Mouse (Mus musculus): ENCODE data around the gene Bmp2k.
"Not testable (repeated sequence)": the region's sequence is repeated elsewhere in the genome, so short reads cannot be mapped to it uniquely, and the experiment has no call there.

Bmp2k gene

DNA sequence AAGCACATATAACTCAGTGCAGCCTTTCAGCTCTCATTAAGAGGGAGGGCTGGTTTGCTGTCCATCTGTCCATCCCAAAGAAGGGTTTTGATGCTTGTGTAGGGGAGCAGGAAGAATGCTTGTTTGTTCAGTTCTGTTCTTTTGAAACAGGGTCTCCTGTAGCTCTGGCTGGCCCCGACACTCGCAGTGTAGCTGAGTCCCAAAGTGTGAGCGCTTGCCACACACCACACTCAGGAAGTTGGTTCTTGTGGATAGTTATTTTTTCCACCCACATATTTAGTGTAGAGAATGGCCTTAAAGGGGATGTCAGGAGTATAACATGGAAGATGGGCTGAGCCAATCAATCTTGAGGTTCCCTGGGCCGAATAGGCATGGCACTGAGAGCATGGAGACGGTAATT, 4.1 kb downstream of the Bmp2k start:
- no peak for DNase-seq (ENCODE audit: low read depth, low spot score)

DNA sequence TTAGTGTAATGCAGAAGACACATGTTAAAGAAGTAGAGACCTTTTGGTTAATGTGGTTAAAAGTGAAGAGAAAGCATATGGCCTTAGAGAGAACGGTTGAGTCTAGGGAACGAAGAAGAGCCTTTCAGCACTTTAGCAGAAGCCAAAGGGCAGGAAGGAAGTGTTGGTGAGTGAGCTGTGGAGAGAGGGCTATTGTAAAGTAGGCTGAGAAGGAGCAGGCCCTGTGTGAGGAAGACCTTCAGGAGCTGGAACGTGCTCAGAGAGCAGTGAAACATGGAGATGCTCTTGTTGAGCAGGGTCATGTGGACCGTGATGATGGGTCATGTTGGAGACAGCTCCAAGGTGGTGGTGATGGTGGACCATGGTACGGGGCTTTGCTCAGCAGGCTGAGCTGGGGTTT, 4.8 kb downstream of the Bmp2k start:
- no peak for DNase-seq (ENCODE audit: low read depth, low spot score)

DNA sequence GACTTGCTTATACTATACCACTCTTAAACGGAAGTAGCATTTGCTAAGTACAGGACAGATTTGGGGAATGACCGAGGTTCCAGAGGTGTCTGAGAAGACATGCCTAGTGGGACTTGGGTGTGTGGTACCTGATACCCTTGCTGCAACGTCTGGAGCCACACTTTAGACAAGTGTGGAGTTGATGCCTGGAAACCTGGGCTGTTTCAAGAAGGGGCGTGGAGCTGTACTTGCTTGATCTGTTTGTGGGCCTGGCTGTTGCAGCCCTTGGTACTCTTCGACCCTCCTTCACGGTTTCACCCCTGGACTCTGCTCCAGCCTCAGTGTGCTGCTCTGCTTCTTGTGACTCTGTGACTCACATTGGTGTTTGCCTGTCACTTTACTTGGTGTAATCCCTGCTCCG, 5.4 kb downstream of the Bmp2k start:
- no peak for DNase-seq (ENCODE audit: low read depth, low spot score)

DNA sequence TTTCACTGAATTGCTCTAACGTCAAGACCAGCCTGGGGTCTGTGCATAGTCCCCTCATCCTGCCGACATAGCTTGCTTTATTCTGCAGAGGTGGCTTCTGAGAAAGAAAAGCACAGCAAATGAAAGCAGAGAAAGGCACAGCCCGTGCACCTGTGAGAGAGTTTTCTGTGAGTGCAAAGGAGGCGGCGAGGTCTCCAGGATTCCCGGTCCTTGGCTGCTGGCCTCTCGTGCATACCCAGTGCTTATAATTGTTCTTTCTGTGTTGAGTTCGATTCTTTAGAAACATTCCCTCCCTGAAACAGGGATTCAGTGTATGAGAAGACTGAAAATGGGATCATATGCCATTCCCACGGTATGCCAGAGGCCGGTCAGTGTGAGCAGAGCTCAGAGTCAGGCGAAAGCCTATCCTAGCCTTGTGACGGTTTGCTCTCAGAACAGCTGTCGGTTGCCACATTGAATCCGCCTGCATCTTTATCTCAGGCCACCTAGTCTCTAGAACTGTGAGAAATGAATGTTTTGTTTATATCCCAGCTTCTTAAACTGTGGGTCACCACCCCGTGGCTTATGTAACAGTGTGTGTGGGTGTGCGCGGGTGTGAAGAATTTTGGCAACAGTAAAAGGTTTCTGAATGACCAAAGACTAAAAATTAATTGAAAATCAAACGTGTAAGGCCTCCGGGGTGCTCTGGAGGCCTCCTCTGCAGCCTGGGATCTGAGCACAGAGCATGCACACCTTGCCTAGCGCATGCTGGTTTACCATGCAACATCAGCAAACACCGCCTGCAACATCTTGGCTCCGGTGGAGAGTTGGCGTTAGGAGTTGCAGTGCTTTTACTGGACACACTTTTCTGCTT, 6.9 kb downstream of the Bmp2k start:
- DNase-seq (ENCODE audit: low read depth, low spot score): no peak

DNA sequence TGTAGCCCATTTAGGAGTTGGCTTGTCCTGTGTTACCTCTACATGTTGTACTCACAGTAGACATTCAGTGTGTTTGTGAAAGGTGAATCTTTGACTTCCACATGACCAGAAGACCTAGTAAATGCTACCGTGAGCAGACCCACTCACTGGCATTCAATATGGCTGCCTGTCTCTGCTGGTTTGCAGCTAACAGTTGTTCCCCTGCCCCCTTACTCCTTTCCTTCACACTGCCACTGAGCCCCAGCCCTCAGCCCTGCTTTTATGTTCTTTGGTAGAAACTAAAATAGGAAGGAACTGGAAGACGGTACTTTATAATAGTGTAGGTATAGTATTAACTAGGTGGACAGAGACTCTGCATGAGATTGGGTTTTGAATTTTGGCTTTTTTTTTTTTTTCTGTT, 8.4 kb downstream of the Bmp2k start:
- DNase-seq (ENCODE audit: low read depth, low spot score): no peak

DNA sequence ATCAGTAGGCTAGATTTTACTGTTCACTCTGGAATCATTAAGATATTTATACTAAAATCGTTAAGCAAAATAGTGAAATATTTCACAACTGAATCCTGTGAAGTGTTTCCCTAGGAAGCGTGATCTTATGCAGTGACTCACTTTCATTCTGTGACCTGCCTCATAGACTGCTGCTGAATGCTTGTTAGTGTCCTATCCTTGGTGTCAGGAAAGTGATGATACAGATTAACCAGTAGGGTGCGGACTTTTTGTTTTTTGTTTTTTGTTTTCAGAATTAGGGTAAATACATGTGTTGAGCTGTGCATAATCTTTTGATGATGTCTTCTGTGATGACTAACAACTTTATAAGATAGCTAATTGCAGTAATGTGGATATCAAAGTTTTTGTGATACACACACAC, 9.4 kb downstream of the Bmp2k start:
- no peak for DNase-seq (ENCODE audit: low read depth, low spot score)

DNA sequence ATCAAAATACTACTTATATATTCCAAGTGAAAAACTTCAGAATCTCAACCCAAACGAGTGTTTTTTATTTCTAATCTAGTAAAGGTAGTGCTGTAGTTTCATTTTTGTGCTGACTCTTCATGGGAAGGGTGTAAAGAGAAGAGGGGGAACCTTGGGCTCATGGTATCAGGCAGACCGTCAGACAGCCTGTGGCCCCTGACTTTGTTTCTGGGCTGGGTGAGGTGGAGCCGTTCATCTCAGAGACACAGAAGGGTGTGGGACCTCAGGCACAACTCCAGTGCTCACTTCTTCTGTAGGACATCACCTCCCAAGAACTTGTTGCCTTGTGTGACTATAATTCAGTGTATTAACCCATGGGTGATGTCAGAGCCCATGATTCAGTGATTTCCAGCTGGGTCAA, 10.0 kb downstream of the Bmp2k start:
- no peak for DNase-seq (ENCODE audit: low read depth, low spot score)

DNA sequence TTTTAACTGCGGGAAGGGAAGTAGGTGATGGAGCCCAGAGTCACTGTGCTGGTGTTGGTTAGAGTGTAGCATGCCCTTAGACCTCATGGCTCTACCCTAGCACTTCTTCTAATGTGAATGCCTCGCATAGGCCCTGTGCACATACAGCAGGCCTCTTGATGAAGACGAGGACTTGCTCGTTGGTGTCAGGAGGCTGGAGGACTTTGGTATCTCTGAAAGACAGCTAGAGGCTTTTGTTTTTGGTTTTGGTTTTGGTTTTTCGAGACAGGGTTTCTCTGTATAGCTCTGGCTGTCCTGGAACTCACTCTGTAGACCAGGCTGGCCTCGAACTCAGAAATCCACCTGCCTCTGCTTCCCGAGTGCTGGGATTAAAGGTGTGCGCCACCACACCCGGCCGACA, 11.7 kb downstream of the Bmp2k start:
- DNase-seq (ENCODE audit: low read depth, low spot score): not testable (repeated sequence)

DNA sequence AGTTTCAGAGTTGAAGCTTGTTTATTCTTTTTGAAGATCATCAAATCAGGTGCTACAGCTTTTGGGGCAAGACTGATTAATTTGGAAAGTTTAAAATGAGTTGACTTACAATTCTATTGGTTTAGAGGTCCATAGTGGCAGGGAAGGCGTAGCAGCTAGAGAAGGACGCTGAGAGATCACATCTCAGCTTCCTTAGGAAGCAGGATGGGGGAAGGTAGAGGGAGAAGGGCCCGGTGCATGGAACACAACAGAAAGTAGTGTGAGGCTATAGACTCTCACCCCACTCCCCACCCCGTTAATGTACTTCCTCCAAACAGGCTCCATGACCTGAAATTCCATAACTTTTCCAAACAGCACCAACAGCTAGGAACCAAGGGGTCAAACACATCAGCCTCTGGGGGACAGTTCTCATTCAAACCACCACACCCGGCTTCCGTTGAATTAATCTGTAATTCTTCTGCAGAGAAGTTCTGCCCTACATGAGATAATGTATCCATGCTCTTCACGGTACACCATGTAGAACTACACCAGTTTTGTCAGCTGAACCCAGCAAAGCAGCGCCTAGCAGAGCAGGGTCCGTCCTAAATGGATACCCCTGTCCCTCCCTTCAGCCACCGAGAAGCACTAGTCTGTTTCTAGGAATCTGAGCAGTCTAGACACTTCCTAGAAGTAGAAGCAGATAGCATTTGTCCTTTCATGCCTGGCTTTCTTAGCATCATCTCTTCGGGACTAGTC, 12.3 kb downstream of the Bmp2k start:
- no peak for DNase-seq (ENCODE audit: low read depth, low spot score)

DNA sequence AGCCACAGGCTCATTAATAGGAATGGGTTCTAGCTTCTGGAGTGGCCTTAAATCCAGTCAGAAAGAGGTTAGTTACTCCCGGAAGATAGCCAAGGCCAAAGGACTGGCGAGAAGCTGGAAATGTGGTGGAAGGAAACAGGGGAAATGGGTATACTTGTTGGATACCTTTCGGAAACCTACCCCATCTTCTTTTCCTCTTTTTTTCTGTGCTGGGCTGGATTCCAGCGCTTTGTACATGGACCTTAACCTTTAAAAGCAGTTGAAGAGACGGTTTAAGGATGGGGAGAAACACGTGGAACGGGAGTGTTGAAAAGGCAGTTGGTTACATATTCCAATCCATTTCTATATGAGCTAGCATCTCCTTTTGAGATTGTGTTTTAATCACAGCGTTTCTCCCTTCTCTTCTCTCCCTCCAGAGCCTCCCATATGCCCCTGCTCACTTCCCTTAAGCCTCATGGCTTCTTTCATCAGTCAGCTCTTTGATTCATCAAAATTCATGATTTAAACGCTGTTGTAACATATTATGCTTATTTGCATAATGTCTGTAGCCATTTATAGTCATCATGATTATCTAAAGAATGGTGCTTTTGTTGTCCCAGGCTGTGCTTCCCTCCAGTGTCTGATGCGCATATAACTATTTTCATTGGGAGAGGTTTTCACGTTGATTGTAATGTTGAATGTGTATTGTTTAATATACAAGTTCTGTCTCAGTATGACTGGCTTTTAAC, 18.5 kb downstream of the Bmp2k start:
- DNase-seq (ENCODE audit: low read depth, low spot score): no peak

DNA sequence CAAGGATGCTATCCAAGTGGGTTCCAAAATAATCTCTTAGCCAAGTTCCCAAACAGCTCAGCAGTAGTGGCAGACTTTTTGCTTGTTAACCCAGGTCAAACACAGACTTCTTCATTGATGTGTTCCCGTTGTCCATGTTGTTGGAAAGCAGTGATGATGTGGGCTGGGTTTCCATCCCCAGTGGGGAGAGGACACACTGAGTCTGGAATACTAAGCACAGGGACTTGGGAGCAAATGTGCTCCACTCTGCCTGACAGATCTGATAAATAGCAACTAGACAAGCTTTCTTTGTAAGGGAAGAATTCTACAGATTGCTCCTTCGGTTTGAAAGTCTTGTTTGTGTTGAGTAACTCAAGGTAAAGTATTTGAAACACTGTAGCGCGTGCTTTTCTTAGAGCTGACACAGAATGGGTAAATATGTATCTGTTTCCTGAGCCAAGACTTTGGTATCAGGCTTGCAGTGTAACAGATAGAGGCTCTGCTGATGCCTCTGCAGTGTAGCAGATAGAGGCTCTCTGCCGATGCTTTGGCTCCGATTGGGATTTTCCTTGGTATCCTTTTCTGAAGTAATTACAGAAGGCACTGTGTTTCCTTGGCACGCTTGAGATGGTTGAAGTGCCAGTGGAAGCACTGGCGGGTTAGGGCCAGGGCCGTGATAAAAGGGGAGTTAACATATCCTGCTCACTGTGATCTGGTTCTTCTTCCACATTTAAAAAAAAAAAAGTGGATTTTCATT, 19.5 kb downstream of the Bmp2k start:
- peak; percentile 47 for DNase-seq (ENCODE audit: low read depth, low spot score)

DNA sequence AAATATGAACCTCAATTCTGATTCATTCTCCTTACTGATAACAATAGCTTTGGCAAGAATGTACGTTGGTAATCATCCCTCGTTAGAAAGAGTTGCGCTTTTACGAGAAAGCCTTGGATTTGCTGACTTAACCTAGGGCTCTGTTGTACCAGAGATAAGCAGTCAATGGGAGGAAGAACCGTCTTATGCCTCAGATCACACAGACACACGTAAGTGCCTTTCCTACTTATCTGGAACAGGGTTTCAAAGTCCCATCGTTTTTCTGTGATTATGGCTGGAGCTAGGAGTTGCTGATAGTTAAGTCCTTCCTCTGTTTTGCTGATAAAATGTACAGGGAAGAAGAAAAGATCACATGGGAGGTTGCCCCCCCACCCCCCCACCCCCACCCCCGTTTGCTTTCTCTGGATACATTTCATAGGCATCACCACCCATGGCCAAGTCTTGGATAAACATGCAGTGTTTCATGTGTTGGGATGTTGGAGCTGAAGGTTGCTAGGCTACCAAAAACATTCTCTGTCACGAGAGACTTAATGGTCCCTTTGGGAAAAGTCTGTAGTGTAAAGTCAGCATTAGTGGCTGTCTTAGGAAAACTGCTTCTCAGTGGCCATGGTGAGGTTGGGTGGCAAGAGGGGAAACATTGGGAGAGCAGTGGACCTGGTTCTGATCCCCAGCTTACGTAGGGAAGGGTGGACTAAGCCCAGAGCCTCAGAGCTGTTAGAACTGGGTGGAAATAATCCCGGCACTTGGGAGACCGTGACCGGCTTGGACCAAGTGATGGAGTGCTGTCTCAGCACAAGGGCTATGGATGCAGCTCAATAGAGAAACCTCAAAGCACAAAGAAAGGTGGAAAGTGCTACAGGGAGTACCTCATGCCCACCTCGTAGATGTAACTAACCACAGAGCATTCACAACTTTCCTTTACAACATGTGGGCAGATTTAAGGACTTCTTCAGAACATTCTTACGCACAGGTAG, 25.1 kb downstream of the Bmp2k start:
- DNase-seq (ENCODE audit: low read depth, low spot score): no peak

DNA sequence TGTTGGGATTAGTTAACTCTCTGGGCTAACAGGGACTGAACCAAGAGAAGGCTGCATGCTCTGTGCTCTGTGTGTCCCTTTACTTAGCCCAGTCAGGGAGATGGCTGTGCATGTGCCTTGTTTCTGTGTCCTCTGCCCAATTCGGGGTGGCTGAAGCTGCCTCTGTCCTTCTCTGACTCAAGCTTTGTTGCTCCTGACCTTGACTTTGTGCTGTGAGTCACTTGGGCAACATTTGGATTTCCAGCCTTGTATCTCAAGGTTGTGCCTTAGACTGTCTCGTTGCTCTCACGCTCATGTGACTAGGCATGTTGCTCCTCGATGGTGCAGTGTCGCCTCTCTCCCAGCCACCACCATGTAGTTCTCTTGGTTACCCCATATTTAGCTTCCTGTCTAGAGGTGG, 27.3 kb downstream of the Bmp2k start:
- DNase-seq (ENCODE audit: low read depth, low spot score): no peak

DNA sequence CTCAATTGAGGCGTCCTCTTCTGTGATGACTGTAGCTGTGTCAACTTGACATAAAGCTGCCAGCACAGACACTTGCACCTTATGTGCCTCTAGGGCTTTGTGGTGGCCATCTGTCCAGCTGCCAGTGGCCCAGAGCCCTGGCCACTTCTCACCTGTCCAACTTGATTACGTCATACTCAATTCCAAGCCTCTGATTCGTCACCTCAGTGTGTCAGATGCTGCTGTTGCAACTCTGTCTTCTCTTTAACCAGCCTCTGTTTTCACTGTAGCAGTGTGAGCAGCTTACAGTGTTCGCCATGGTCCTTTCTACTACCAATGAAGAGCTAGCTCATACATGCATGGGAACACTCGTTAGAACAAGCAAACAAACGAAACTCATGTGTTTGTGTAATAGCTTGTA, 28.2 kb downstream of the Bmp2k start:
- DNase-seq (ENCODE audit: low read depth, low spot score): no peak

DNA sequence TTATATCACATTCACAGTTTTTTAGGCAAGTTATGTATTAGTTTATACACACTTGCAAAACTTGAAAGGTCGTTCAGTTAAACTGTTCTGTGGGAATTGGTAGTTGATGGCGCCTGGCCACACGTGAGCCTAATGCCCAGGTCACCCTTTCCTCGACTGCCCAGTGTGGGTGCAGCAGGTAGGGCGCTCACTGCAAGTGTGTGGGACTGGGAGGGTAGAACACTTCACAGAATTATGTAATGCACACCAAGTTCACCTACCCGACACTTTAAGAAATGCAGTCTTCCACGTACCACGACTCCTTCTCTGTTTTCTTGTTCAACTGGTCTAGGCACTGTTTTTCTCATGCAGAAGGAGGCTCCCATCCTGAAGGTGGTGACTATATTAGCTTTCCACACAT, 30.5 kb downstream of the Bmp2k start:
- DNase-seq (ENCODE audit: low read depth, low spot score): no peak

DNA sequence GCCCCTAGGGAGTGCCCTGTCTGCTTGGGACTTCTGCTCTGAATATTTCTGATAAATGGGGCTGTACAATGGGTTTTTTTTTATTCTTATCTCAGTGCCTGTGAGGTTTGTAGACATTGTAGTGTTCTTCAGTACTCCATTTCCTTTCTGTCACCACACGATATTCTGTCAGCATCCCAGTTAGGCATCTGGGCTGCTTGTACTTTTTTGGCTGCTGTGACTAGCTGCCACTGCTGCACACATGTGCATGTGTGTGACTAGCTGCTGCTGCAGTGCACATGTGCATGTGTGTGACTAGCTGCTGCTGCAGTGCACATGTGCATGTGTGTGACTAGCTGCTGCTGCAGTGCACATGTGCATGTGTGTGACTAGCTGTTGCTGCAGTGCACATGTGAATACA, 31.4 kb downstream of the Bmp2k start:
- not testable (repeated sequence) for DNase-seq (ENCODE audit: low read depth, low spot score)

DNA sequence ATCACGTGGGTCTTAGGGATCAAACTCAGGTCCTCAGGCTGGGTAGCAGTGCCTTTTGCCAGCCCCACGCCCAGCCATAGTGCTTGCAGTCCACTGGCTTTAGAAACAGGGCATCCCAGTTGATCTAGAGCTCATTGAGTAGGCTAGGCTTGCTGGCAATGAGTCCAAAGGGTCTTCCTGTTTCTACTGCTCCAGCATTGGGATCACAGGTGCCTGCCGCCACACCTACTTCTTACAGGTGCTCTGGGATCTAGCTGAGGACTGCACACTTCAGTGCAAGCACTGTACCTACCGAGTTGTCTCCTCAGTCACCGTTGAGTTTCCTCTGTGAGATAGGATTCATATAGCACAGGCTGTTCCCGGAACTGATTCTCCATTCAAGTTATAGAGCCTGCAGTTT, 34.3 kb downstream of the Bmp2k start:
- DNase-seq (ENCODE audit: low read depth, low spot score): no peak

DNA sequence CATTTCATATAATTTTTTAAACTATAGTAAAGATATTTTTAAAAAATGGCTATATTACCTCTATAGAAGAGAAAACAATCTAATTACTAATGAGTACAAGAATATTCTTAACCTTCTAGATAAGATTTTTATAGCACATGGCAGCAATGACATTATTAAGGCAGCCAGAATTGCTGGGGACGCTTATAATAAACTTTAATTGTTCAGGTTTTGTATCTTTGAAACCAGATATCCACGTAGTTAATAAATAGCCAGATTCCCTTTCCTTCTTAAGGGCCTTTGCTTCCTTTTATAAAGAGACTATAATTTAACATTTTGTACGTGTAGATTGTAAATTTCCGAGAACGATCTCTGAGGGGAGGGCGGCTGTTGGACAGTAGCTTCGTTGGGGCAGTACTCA, 47.8 kb downstream of the Bmp2k start:
- DNase-seq (ENCODE audit: low read depth, low spot score): no peak

DNA sequence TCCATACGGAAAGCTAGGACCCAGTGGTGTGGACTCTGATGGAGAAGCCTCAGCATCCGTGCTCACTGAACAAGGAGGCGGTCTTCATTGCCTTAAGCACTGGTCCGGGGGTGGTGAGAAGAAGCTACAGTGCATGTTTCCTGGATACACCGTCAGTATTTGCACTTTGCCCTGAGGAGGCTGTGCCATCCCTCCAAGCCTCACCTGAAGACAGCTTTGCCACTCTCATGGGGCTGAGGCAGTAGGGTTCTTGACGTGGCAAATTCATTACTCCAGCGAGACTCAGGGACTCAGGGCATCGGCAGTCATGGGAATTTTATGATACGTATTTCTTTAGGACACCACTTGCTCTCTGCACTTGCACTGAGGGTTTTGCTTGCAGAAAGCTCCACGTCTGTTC, 49.2 kb downstream of the Bmp2k start:
- no peak for DNase-seq (ENCODE audit: low read depth, low spot score)

DNA sequence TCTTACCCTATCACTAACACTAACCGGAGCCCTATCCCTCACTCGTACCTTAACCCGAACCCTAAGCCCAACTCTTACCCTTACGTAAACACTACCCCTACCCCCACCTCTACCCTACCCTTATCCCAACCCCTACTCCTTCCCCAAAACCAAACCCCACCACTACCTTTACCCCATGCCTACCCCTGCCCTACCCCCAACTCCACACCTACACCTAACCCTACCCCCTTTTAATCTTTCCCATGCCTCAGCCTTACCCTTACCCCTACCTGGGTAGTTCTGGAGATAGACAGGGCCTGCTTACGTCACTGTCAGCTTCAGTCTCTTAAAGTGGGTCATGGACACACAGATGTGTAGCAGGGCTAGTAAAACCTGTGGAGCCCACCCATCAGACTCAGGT, 51.4 kb downstream of the Bmp2k start:
- no peak for DNase-seq (ENCODE audit: low read depth, low spot score)

DNA sequence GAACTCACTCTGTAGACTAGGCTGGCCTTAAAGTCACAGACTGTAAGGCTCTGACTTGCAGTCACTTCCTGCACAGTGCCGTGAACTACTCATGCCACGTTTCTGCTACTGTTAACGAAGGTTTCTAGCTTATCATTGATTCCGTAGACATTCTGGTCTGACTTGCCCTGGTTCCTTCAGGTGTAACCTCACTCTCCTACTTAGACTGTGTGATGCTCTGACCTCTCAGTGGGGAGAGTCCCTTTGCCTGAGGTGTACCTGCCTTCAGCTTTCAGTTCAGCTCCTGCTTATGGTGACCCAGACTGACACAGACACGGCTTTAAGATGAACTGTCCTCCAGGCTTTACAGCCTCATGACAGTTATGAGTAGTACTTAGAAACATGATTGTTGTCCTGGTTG, 56.7 kb downstream of the Bmp2k start:
- no peak for DNase-seq (ENCODE audit: low read depth, low spot score)
